Mouse (Mus musculus) gastrocnemius, postnatal 14 days (tissue): Measurements from ENCODE around the gene Gm7970. TPM values are rescaled to one million over a fixed set of nuclear protein-coding genes. Genes with fewer than 3 reads are reported as not detected.
"Not testable (repeated sequence)": the region's sequence is repeated elsewhere in the genome, so short reads cannot be mapped to it uniquely, and the experiment has no call there.

Experiments used
- DNase-seq: peaks from one replicate; pipeline ENCODE4 v3.0.0; 2021; ENCODE audit warnings: mixed read lengths
- intact Hi-C: fragments of 180-260 bp; cut with DNase I; formaldehyde crosslinking; loops from one replicate; pipeline ENCODE4 v1.15.1; 2025; ENCODE audit warnings: low total_unique reads
- long read RNA-seq, 2 experiments: library from polyadenylated mRNA; stranded (forward); transcript quantifications; one replicate each; pipeline ENCODE4 v2.0.0; 2021
- total RNA-seq, 2 experiments: library from RNA; stranded (reverse); gene quantifications; 2 replicates each; pipeline ENCODE4 v1.2.3; 2021

Gm7970 gene
- total RNA-seq: not detected
- long read RNA-seq, experiment 1: 0 reads
- long read RNA-seq, experiment 2: 0 reads

- intact Hi-C loops, DNase-seq: not testable (repeated sequence)
Observed at GRCm38 (mm10) chr14:41555483-41555882, at the start of gene Gm7970. Gene Gm7970, minus strand, starts transcription at chr14:41555583.

GRCm38 (mm10) chr14:41600935-41601334 is 45.6 kb upstream of the Gm7970 start:
- intact Hi-C loops: not testable (repeated sequence)
- peak; percentile 2 for DNase-seq

GRCm38 (mm10) chr14:41586346-41586745 is 31.0 kb upstream of the Gm7970 start:
- DNase-seq, intact Hi-C loops: not testable (repeated sequence)

GRCm38 (mm10) chr14:41572911-41573310 is 17.5 kb upstream of the Gm7970 start, which contains the start of gene 1700049E17Rik2:
Gene 1700049E17Rik2, plus strand, starts transcription at chr14:41573211.
- intact Hi-C loops, DNase-seq: not testable (repeated sequence)

GRCm38 (mm10) chr14:41524695-41525094 is 30.7 kb downstream of the Gm7970 start:
- intact Hi-C loops, DNase-seq: not testable (repeated sequence)

GRCm38 (mm10) chr14:41520683-41521082 is 34.7 kb downstream of the Gm7970 start:
- DNase-seq: peak; percentile 3
- intact Hi-C loops: not testable (repeated sequence)

Other genes with a start within 250 kb of the Gm7970 start
- not detected for gene Gm5798, start 207.0 kb downstream of the Gm7970 start, total RNA-seq
- not detected for gene Gm7945, start 169.2 kb downstream of the Gm7970 start, total RNA-seq
- gene Gm6482, start 147.3 kb downstream of the Gm7970 start, total RNA-seq: not detected
- not detected for gene Gm7954, start 102.1 kb downstream of the Gm7970 start, total RNA-seq
- gene Gm3486, start 66.1 kb downstream of the Gm7970 start, total RNA-seq: not detected
- not detected for gene 1700049E17Rik2, start 17.6 kb upstream of the Gm7970 start, total RNA-seq
- not detected for gene Gm3072, start 69.0 kb upstream of the Gm7970 start, total RNA-seq
- not detected for gene Gm3676, start 90.9 kb upstream of the Gm7970 start, total RNA-seq
- not detected for gene Gm8068, start 146.3 kb upstream of the Gm7970 start, total RNA-seq
- gene Gm7929, start 195.0 kb upstream of the Gm7970 start, total RNA-seq: not detected
- gene Gm47189, start 216.9 kb upstream of the Gm7970 start, total RNA-seq: not detected